Mouse (Mus musculus): Measurements from ENCODE around the gene Grcc10.

DNA sequence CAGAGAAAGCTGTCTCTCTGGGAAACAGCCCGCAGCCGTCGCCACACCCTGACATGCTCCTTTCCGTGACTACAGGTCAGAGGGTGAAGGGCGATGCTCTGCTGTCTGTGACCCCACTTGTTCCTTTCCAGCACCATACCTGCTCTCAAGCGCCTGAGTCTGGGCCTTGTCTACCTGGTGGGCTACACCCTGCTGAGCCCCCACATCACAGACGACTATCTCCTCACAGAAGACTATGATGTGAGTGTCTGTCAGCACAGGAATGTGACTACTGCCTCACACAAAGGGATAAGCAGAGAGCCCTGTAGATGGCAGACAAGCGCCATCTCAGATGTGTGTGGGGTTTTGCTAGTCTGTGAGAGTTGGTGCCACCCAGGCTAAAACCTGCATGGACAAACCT lies 39.8 kb downstream of the Grcc10 start:
- no peak for TF ChIP-seq CTCF (IDR thresholded peaks at IDR 0.05; ENCODE audit: extremely low read depth, insufficient read length, insufficient replicate concordance, low read depth, low read length)
- no peak for TF ChIP-seq POLR2A (IDR thresholded peaks at IDR 0.05; ENCODE audit: low read depth, low read length)
